Mouse (Mus musculus): ENCODE data around the gene Qsox2. TPM values are rescaled to one million over a fixed set of nuclear protein-coding genes. Genes with fewer than 3 reads are reported as not detected.
A peak's percentile ranks its signal among the peaks of the same experiment; 100 is the strongest.

Gene Qsox2
- total RNA-seq, 1 experiment = 32.0 TPM

GRCm38 (mm10) chr2:26247531-26247930 is 10.2 kb upstream of the Qsox2 start:
- H3K4me1 ChIP-seq (ENCODE audit: control insufficient read depth in 2 of 2, insufficient read depth in 2 of 2, low read length in 2 of 2, poor library complexity in 1 of 2) = peaks cover 0 to under 1% of the 10 kb centered on the region in 2 experiments; a peak in 1 of 4 replicates
- TF ChIP-seq ZNF384 (IDR thresholded peaks at IDR 0.05; ENCODE audit: low read depth, low read length) = no peak
- no peak for TF ChIP-seq ZC3H11A (IDR thresholded peaks at IDR 0.05; ENCODE audit: borderline replicate concordance, low read depth, low read length)
- no peak for TF ChIP-seq HCFC1 (IDR thresholded peaks at IDR 0.05; ENCODE audit: borderline replicate concordance, insufficient read depth, low read length)
- no peak overlapping the region for H3K4me3 ChIP-seq (ENCODE audit: insufficient read depth in 1 of 2, low read depth in 1 of 2, low read length in 2 of 2, poor library complexity in 1 of 2, severe bottlenecking in 1 of 2)
- no peak overlapping the region for H3K9ac ChIP-seq (ENCODE audit: insufficient read depth, low read depth, low read length, poor library complexity, severe bottlenecking)
- no peaks in the 10 kb centered on the region for H3K9me3 ChIP-seq (ENCODE audit: control insufficient read depth, insufficient read depth, low read depth, low read length)
- H3K27ac ChIP-seq (ENCODE audit: insufficient read depth, low read depth, low read length, poor library complexity, severe bottlenecking) = no peak overlapping the region
- H3K36me3 ChIP-seq (ENCODE audit: control insufficient read depth, insufficient read depth, low read length, poor library complexity, severe bottlenecking) = no peaks in the 10 kb centered on the region
- in situ Hi-C loops (cut with MboI; ENCODE audit: low sequenced_read_pairs in 2 of 2, unreplicated experiment in 2 of 2) = no loop called here
- DNase-seq (ENCODE audit: low read depth, low spot score) = no peak

- H3K27ac ChIP-seq (ENCODE audit: insufficient read depth, low read depth, low read length, poor library complexity, severe bottlenecking) = no peak overlapping the region
- no peaks in the 10 kb centered on the region for H3K36me3 ChIP-seq (ENCODE audit: control insufficient read depth, insufficient read depth, low read length, poor library complexity, severe bottlenecking)
- H3K9me3 ChIP-seq (ENCODE audit: control insufficient read depth, insufficient read depth, low read depth, low read length) = no peaks in the 10 kb centered on the region
- H3K9ac ChIP-seq (ENCODE audit: insufficient read depth, low read depth, low read length, poor library complexity, severe bottlenecking) = no peak overlapping the region
- TF ChIP-seq MAFK (IDR thresholded peaks at IDR 0.05; ENCODE audit: insufficient read depth, low read depth, low read length) (no peak), CHD2 (IDR thresholded peaks at IDR 0.05; ENCODE audit: low read depth, low read length) (no peak), HCFC1 (IDR thresholded peaks at IDR 0.05; ENCODE audit: borderline replicate concordance, insufficient read depth, low read length) (no peak), ZC3H11A (IDR thresholded peaks at IDR 0.05; ENCODE audit: borderline replicate concordance, low read depth, low read length) (no peak), ZNF384 (IDR thresholded peaks at IDR 0.05; ENCODE audit: low read depth, low read length) (no peak)
- DNase-seq (ENCODE audit: low read depth, low spot score) = no peak
- no peaks in the 10 kb centered on the region; a peak in 1 of 4 replicates for H3K4me1 ChIP-seq (ENCODE audit: control insufficient read depth in 2 of 2, insufficient read depth in 2 of 2, low read length in 2 of 2, poor library complexity in 1 of 2)
- in situ Hi-C loops (cut with MboI; ENCODE audit: low sequenced_read_pairs in 2 of 2, unreplicated experiment in 2 of 2) = no loop called here
- no peak overlapping the region for H3K4me3 ChIP-seq (ENCODE audit: insufficient read depth in 1 of 2, low read depth in 1 of 2, low read length in 2 of 2, poor library complexity in 1 of 2, severe bottlenecking in 1 of 2)
Measured at GRCm38 (mm10) chr2:26240841-26241240, 3.5 kb upstream of the Qsox2 start.

GRCm38 (mm10) chr2:26240330-26240729 is 3.0 kb upstream of the Qsox2 start:
- no peak for DNase-seq (ENCODE audit: low read depth, low spot score)
- Histone ChIP-seq H3K27ac (ENCODE audit: insufficient read depth, low read depth, low read length, poor library complexity, severe bottlenecking) (no peak overlapping the region), H3K9ac (ENCODE audit: insufficient read depth, low read depth, low read length, poor library complexity, severe bottlenecking) (no peak overlapping the region), H3K4me3 (ENCODE audit: insufficient read depth in 1 of 2, low read depth in 1 of 2, low read length in 2 of 2, poor library complexity in 1 of 2, severe bottlenecking in 1 of 2) (no peak overlapping the region), H3K36me3 (ENCODE audit: control insufficient read depth, insufficient read depth, low read length, poor library complexity, severe bottlenecking) (no peaks in the 10 kb centered on the region), H3K4me1 (ENCODE audit: control insufficient read depth in 2 of 2, insufficient read depth in 2 of 2, low read length in 2 of 2, poor library complexity in 1 of 2) (no peaks in the 10 kb centered on the region; a peak in 1 of 4 replicates), H3K9me3 (ENCODE audit: control insufficient read depth, insufficient read depth, low read depth, low read length) (no peaks in the 10 kb centered on the region)
- TF ChIP-seq MAFK (IDR thresholded peaks at IDR 0.05; ENCODE audit: insufficient read depth, low read depth, low read length) (no peak), HCFC1 (IDR thresholded peaks at IDR 0.05; ENCODE audit: borderline replicate concordance, insufficient read depth, low read length) (no peak), CHD2 (IDR thresholded peaks at IDR 0.05; ENCODE audit: low read depth, low read length) (no peak), ZC3H11A (IDR thresholded peaks at IDR 0.05; ENCODE audit: borderline replicate concordance, low read depth, low read length) (no peak), ZNF384 (IDR thresholded peaks at IDR 0.05; ENCODE audit: low read depth, low read length) (no peak)
- in situ Hi-C loops (cut with MboI; ENCODE audit: low sequenced_read_pairs in 2 of 2, unreplicated experiment in 2 of 2) = no loop called here

- peak overlapping the region; percentile 86 for H3K9ac ChIP-seq (ENCODE audit: insufficient read depth, low read depth, low read length, poor library complexity, severe bottlenecking)
- peaks cover 2% of the 10 kb centered on the region; the same call in 1 of the 2 replicates for H3K36me3 ChIP-seq (ENCODE audit: control insufficient read depth, insufficient read depth, low read length, poor library complexity, severe bottlenecking)
- in situ Hi-C loops (cut with MboI; ENCODE audit: low sequenced_read_pairs in 2 of 2, unreplicated experiment in 2 of 2) = no loop called here
- DNase-seq (ENCODE audit: low read depth, low spot score) = no peak
- 0 out of 2 replicates have a peak overlapping the region, but pooled peaks have one; percentile 3 for H3K27ac ChIP-seq (ENCODE audit: insufficient read depth, low read depth, low read length, poor library complexity, severe bottlenecking)
- H3K9me3 ChIP-seq (ENCODE audit: control insufficient read depth, insufficient read depth, low read depth, low read length) = no peaks in the 10 kb centered on the region
- H3K4me3 ChIP-seq (ENCODE audit: insufficient read depth in 1 of 2, low read depth in 1 of 2, low read length in 2 of 2, poor library complexity in 1 of 2, severe bottlenecking in 1 of 2) = peak overlapping the region; percentile 87 to 92
- TF ChIP-seq ZC3H11A (IDR thresholded peaks at IDR 0.05; ENCODE audit: borderline replicate concordance, low read depth, low read length) = no peak
- no peak for TF ChIP-seq MAFK (IDR thresholded peaks at IDR 0.05; ENCODE audit: insufficient read depth, low read depth, low read length)
- TF ChIP-seq HCFC1 (IDR thresholded peaks at IDR 0.05; ENCODE audit: borderline replicate concordance, insufficient read depth, low read length) = no peak
- no peak for TF ChIP-seq CHD2 (IDR thresholded peaks at IDR 0.05; ENCODE audit: low read depth, low read length)
- TF ChIP-seq ZNF384 (IDR thresholded peaks at IDR 0.05; ENCODE audit: low read depth, low read length) = no peak
- peaks cover 0 to under 1% of the 10 kb centered on the region in 2 experiments; a peak in 1 of 4 replicates for H3K4me1 ChIP-seq (ENCODE audit: control insufficient read depth in 2 of 2, insufficient read depth in 2 of 2, low read length in 2 of 2, poor library complexity in 1 of 2)
Measured at GRCm38 (mm10) chr2:26236681-26237289, 540 bp downstream of the Qsox2 start.
